Mouse (Mus musculus): Measurements from ENCODE around the gene Gm15319. TPM values are rescaled to one million over a fixed set of nuclear protein-coding genes. Genes with fewer than 3 reads are reported as not detected.
"Not testable (repeated sequence)": the region's sequence is repeated elsewhere in the genome, so short reads cannot be mapped to it uniquely, and the experiment has no call there.

Gene Gm15319
- polyA plus RNA-seq (2015; fragmentation: Nextera tagmentation; extraction: Ambion mirVana) = 0.10 TPM in 1 of 2 replicates, not detected in the other

DNA sequence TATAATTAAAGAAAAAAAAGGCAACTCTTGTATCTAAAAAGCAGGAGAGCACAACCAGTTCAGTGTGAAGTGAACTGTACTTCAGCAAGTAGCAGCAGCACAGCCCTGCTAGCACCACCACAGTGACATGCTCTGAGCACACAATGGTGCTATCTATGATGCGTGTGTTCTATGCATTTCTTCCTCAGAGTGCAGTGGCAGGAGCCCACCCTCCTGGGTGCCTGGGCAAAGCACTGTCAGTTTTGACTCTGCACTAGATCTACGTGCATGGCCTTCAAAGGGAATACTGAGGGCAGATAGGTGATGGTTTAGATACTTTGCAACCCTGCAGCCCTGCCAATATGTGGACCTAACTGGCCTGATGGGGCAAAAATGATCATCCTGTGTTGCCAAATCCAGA, at the start of gene Gm15319:
Gene Gm15319 (minus strand): TSS at position 101 of the 400 bp plus-strand sequence.
- H3K4me3 ChIP-seq (replicated peaks; ENCODE audit: low read depth, low read length); H3K36me3 ChIP-seq (ENCODE audit: insufficient read depth, low read length); H3K9me3 ChIP-seq (replicated peaks; ENCODE audit: low read length); H3K4me1 ChIP-seq (replicated peaks; ENCODE audit: insufficient read depth, low read length); DNase-seq (ENCODE audit: low spot score); H3K9ac ChIP-seq (ENCODE audit: low read depth, low read length); H3K27ac ChIP-seq; H3K27me3 ChIP-seq (ENCODE audit: insufficient read depth, low read length); ATAC-seq (replicated peaks; ENCODE audit: low FRiP score, low read depth); H3K4me2 ChIP-seq (ENCODE audit: low read length): not testable (repeated sequence)
- WGBS = no CpG with 5 or more reads among the region's 2 CpGs

DNA sequence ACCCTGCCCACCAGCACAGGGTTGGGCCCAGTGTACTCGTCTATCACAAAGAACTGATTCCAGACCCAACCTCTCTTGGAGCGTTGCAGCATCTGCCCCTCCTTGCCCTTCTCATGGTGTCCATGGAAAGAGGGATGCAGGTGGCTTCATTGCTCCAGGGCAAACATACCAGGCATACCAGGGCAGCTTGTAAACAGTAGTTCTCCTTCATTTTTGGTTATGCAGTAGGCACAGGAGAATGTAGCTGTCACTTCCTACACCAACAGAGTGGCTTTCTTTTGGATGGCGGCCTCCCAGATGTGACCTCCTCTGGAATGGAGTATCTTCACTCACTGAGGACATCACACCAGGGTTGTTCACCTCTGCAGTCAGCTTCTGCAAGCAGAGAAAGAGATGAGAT, 47.3 kb upstream of the Gm15319 start:
- not testable (repeated sequence) for H3K36me3 ChIP-seq (ENCODE audit: insufficient read depth, low read length); H3K4me2 ChIP-seq (ENCODE audit: low read length); H3K4me3 ChIP-seq (replicated peaks; ENCODE audit: low read depth, low read length); ATAC-seq (replicated peaks; ENCODE audit: low FRiP score, low read depth); DNase-seq (ENCODE audit: low spot score); H3K27me3 ChIP-seq (ENCODE audit: insufficient read depth, low read length); H3K4me1 ChIP-seq (replicated peaks; ENCODE audit: insufficient read depth, low read length); H3K9ac ChIP-seq (ENCODE audit: low read depth, low read length); H3K9me3 ChIP-seq (replicated peaks; ENCODE audit: low read length); H3K27ac ChIP-seq
- no CpG with 5 or more reads among the region's 3 CpGs for WGBS

DNA sequence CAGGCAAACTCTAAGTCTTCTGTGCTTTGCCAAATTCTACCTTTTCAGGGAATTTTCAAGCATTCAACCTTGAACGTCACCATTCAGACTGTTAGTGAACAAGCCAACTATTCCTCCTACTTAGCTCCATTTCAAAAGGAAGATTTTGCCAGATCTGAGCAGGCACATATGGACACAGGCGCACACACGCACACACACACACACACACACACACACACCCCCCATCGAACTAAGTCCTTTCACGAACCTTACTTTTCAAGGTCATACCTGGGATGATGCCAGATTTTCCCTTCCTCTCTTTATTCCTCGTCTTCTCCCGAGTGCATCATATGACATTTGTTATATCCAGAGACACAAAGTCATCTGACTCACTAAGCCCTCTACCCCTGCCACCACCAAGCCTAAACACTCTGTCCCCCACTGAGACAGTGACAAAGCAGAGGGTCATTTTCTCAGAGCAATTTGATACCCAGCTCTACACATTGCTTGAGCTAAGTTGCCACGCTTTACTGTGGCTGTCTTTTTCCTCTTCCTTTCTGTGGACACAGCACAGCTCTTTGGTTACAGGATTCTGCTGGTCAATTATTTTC, 45.5 kb upstream of the Gm15319 start:
- ATAC-seq (replicated peaks; ENCODE audit: low FRiP score, low read depth); H3K9ac ChIP-seq (ENCODE audit: low read depth, low read length); H3K27me3 ChIP-seq (ENCODE audit: insufficient read depth, low read length); H3K4me3 ChIP-seq (replicated peaks; ENCODE audit: low read depth, low read length); H3K4me2 ChIP-seq (ENCODE audit: low read length); H3K4me1 ChIP-seq (replicated peaks; ENCODE audit: insufficient read depth, low read length); H3K9me3 ChIP-seq (replicated peaks; ENCODE audit: low read length); H3K36me3 ChIP-seq (ENCODE audit: insufficient read depth, low read length); H3K27ac ChIP-seq: not testable (repeated sequence)
- 94% methylated on average over 7 of the region's 8 CpGs for WGBS
- DNase-seq (ENCODE audit: low spot score) = peak; percentile 0

DNA sequence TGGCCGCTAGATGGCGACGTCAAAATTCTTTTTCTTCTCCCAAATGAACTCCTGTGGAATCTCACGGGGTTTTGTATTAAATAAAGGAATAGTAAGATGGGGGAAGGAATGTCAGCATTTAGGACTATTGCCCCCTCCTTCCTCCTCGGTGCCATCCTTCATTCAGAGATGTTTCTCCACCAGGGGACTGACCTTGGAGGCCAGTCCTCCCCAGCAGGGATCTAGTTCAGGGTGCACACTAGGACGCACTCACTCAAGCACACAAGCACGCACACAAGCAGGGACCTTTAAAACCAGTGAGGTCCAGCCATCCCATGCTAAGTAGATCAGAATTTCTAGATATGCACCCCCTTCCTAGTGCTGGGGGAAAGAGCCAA, 26.3 kb upstream of the Gm15319 start:
- not testable (repeated sequence) for H3K36me3 ChIP-seq (ENCODE audit: insufficient read depth, low read length); H3K9me3 ChIP-seq (replicated peaks; ENCODE audit: low read length); H3K27ac ChIP-seq; H3K9ac ChIP-seq (ENCODE audit: low read depth, low read length); H3K4me1 ChIP-seq (replicated peaks; ENCODE audit: insufficient read depth, low read length); DNase-seq (ENCODE audit: low spot score); H3K4me2 ChIP-seq (ENCODE audit: low read length); H3K27me3 ChIP-seq (ENCODE audit: insufficient read depth, low read length); ATAC-seq (replicated peaks; ENCODE audit: low FRiP score, low read depth); H3K4me3 ChIP-seq (replicated peaks; ENCODE audit: low read depth, low read length)
- WGBS = 17% methylated on average over 2 of the region's 7 CpGs
- peak; percentile 24 for TF ChIP-seq CTCF (IDR thresholded peaks at IDR 0.05; ENCODE audit: low read depth)

DNA sequence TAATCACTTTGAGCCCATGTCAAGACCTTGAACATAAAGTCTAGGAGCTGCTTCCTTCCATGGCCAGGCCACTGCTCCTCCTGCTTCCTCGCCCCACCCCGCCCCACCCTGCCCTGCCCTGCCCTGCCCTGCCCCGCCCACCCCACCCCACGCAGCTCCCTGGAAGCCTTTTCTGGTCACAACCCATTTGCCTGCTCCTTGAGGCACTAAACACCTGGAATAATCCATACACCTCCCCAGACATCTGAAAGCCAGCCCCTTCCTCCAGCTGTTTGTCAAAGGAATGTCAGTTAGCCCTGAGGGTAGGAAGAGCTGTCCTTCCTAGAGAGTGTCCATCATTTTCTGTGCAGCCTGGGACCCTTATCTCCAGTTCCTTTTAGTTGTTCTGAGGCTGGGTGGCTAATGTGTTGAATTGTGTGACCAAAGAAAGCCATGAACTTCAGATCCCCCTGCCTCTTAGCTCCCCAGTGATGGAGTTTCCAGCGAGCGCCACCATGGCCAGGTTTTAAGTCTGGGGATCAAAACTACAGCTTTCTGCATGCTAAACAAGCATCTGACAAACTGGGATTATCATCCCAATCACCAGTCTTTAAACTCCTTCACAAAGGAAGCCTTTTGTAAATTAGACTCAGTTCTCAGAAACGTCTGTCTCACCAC, 25.8 kb upstream of the Gm15319 start:
- no CpG with 5 or more reads among the region's 7 CpGs for WGBS
- ATAC-seq (replicated peaks; ENCODE audit: low FRiP score, low read depth) = peak; percentile 65
- 0 out of 2 replicates have a peak, but pooled peaks have one; percentile 11 for TF ChIP-seq CTCF (IDR thresholded peaks at IDR 0.05; ENCODE audit: low read depth)

DNA sequence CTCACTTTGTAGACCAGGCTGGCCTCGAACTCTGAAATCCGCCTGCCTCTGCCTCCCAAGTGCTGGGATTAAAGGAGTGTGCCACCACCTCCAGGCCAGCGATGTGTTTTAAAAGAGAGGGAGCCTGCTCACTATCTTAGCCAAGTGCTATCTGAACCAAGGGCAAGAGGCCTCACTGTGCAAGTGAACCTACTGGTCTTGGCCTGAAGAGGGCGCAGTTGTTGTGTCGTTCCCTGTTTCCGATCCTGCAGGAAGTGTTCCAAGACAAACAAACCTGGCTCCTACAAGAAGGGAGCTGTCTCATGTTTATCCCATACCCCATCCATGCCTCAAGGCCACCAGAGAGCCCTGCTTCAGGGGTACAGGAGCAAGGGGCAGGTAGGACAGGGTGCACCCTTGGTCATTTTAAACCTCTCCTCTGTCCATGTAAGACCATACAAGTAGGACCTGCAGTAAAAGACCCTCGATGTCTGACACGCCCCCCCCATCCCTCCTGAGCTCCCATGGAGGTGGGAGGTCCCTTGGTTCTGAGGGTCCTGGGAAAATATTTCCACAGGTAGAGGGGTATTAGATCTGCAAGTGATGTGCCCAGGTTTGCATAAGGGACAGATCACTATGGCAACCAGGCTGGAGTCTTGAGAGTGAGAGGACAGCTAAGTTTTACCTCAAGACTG, 24.2 kb upstream of the Gm15319 start:
- DNase-seq (ENCODE audit: low spot score); H3K36me3 ChIP-seq (ENCODE audit: insufficient read depth, low read length); H3K9ac ChIP-seq (ENCODE audit: low read depth, low read length); H3K4me3 ChIP-seq (replicated peaks; ENCODE audit: low read depth, low read length); H3K4me1 ChIP-seq (replicated peaks; ENCODE audit: insufficient read depth, low read length); H3K27ac ChIP-seq; H3K9me3 ChIP-seq (replicated peaks; ENCODE audit: low read length); ATAC-seq (replicated peaks; ENCODE audit: low FRiP score, low read depth); H3K4me2 ChIP-seq (ENCODE audit: low read length); H3K27me3 ChIP-seq (ENCODE audit: insufficient read depth, low read length): not testable (repeated sequence)
- 80% methylated on average over 2 of the region's 8 CpGs for WGBS

More for the DNA sequence above, 25.8 kb upstream of the Gm15319 start:
- not testable (repeated sequence) for H3K4me3 ChIP-seq (replicated peaks; ENCODE audit: low read depth, low read length); H3K36me3 ChIP-seq (ENCODE audit: insufficient read depth, low read length); DNase-seq (ENCODE audit: low spot score); H3K4me1 ChIP-seq (replicated peaks; ENCODE audit: insufficient read depth, low read length); H3K9me3 ChIP-seq (replicated peaks; ENCODE audit: low read length); H3K4me2 ChIP-seq (ENCODE audit: low read length); H3K27me3 ChIP-seq (ENCODE audit: insufficient read depth, low read length); H3K27ac ChIP-seq; H3K9ac ChIP-seq (ENCODE audit: low read depth, low read length)

DNA sequence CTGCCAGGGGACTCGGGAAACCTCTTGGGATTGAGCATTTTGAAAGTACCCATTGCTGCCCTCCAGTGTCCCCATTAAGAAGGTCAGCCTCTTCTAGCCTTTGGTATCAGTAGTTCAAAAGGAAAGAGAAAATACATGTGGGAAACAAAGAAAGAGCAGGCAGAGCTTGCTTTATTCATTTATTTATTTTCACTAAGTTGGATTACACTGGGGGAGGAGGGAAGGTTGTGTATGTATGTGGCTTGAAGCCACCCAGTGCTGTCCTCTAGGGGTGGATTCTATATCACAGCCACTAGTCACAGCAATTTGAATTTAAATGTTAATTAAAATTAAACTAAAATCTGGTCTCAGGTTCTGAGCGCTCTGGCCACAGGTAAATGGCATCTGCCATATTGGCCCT, 22.0 kb upstream of the Gm15319 start:
- not testable (repeated sequence) for DNase-seq (ENCODE audit: low spot score); H3K9ac ChIP-seq (ENCODE audit: low read depth, low read length)
- WGBS = no CpG with 5 or more reads among the region's 2 CpGs

DNA sequence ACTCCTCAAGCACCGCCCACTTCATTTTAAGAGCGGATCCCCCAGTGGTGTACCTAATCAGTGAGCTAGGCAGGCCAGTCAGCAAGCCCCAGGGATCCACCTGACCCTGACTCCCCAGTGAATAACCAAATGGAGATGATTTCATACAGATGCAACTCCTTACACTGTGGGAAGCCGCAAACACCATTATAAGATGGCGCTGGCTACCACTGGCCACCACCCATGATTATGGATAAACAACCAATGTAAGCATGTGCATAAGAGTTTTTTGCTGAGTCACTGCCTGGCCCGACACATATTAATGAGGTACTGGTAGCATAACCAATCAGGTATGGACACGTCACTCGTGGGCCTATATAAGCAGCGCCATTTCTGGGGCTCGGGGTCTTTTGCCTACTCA, 21.1 kb upstream of the Gm15319 start:
- 95% methylated on average over 7 of the region's 9 CpGs for WGBS

More for the DNA sequence above, 22.0 kb upstream of the Gm15319 start:
- H3K36me3 ChIP-seq (ENCODE audit: insufficient read depth, low read length); H3K27ac ChIP-seq; H3K4me2 ChIP-seq (ENCODE audit: low read length); H3K9me3 ChIP-seq (replicated peaks; ENCODE audit: low read length); ATAC-seq (replicated peaks; ENCODE audit: low FRiP score, low read depth); H3K27me3 ChIP-seq (ENCODE audit: insufficient read depth, low read length); H3K4me3 ChIP-seq (replicated peaks; ENCODE audit: low read depth, low read length); H3K4me1 ChIP-seq (replicated peaks; ENCODE audit: insufficient read depth, low read length): not testable (repeated sequence)

DNA sequence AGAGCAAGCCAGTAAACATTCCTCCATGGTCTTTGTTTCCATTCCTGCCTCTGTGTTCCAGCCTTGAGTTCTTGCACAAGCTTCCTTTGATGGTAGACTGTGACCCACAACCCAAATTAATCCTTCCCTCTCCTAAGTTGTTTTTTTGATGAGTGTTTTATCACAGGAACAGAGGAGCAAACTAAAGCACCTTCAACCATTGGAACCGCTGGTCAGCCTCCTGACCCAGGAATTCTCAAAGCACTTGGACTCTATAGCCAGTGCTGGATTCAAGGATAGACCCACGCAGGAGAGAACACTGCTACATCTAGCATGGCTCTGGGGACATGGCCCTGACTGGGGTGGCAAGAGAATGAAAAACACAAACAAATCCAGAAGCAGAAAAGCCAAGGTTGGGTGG, 19.1 kb upstream of the Gm15319 start:
- H3K9ac ChIP-seq (ENCODE audit: low read depth, low read length); DNase-seq (ENCODE audit: low spot score); H3K4me1 ChIP-seq (replicated peaks; ENCODE audit: insufficient read depth, low read length); H3K4me2 ChIP-seq (ENCODE audit: low read length); H3K36me3 ChIP-seq (ENCODE audit: insufficient read depth, low read length); ATAC-seq (replicated peaks; ENCODE audit: low FRiP score, low read depth); H3K9me3 ChIP-seq (replicated peaks; ENCODE audit: low read length); H3K27me3 ChIP-seq (ENCODE audit: insufficient read depth, low read length); H3K4me3 ChIP-seq (replicated peaks; ENCODE audit: low read depth, low read length); H3K27ac ChIP-seq: not testable (repeated sequence)
- 74% methylated on average over 2 of the region's 2 CpGs for WGBS

More for the DNA sequence above, 21.1 kb upstream of the Gm15319 start:
- not testable (repeated sequence) for H3K4me1 ChIP-seq (replicated peaks; ENCODE audit: insufficient read depth, low read length); H3K27me3 ChIP-seq (ENCODE audit: insufficient read depth, low read length); DNase-seq (ENCODE audit: low spot score); ATAC-seq (replicated peaks; ENCODE audit: low FRiP score, low read depth); H3K9me3 ChIP-seq (replicated peaks; ENCODE audit: low read length); H3K4me3 ChIP-seq (replicated peaks; ENCODE audit: low read depth, low read length); H3K27ac ChIP-seq; H3K4me2 ChIP-seq (ENCODE audit: low read length); H3K36me3 ChIP-seq (ENCODE audit: insufficient read depth, low read length); H3K9ac ChIP-seq (ENCODE audit: low read depth, low read length)
